Mouse (Mus musculus) WW6 (cell line): ENCODE results near the gene Ptpn12.

Experiments
- DNase-seq: peaks from one replicate; pipeline ENCODE4 v3.0.0-alpha.2; 2013; ENCODE audit warnings: low read depth, low spot score

The Ptpn12 gene

DNA sequence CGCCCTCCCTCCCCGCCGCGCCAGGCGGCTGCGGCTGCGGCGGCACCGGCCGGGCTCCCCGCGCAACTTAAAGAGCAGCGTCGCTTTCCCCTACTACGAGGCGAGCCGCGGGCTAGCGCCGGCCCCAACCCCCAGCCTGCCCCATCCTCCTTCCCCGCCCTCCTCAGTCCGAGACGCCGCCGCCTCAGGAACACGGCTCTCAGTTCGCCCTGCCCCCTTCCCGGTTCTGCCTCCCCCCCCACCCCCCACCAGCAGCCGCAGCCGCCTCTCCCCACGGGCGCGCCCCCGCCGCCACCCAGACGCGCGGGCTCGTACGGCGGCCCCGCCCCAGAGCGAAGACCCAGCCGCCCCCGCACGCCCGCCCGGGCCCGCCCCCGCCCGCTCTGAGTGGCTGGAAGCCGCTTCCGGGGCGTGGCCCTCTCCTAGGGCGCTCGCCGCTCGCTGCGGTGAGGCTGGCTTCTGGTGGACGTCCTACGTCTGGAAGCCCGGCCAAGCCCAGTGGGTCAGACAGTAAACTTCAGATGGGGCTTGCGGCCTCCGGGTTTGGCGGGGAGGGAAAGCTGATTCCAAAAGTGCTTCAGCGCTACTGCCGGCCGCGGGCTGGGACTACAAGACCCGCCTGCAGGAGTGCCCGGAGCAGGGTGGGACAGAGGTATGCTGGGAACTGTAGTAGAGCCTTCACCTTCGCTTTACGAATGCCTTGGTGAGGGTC is at the start of gene Ptpn12:
TSS of gene Ptpn12 (minus strand) at position 92 of the 712 bp plus-strand sequence.
- DNase-seq: peak; percentile 78

DNA sequence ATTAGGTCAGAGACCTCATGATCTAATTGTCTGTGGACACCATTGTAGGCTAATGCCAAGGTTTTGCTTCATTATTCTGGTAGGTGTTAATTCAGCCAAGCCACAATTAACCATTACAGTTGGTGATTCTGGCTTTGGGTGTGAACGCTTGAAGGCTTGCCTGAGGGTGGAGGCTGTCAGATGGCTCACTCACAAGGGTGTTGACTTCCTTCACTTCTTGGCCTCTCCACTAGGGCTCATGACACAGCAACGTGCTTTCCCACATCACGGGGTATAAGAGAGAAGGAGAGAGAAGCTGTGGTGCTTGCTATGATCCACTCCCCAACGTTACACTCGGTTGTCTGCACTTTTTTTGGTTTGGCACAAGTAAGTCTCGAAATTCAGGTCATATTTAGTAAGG is 35.5 kb upstream of the Ptpn12 start:
- no peak for DNase-seq

DNA sequence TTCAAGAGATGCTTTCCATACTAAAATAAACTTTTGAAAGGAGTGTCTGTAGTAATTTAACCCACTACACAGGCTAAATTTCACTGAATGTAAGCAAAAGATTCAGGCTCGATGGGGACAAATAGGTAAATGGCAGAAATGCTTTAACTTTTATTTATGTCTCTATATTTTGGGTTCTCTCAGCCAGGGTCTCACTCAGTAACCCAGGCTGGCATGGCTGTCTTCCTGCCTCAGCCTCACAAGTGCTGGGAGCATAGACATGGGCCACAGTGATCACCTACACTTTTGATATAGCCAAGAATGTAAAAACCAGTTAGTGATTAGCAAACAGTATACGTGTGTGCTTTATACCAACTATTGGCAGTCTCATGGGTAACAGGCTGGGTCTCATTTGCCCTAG is 1.5 kb upstream of the Ptpn12 start:
- DNase-seq: no peak

DNA sequence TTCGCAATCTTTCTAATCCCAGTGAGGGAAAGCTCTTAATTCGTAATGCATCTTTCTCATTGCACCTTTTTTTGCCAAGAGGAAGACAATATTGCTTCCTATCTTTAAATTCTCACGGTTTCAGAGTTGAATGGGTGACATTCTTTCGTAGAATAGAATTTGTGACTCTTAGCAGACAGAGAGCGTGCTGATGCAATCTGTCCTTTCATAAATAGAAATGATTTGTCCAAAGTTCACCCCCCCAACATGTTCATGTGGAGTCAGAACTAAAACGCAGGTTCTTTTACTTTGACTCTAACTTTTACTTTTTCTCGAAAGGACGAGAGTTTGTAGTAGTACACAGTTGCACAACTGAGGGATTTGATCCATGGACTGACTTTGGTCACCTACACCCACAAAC is 884 bp upstream of the Ptpn12 start:
- no peak for DNase-seq

- DNase-seq: peak; percentile 20
Observed at GRCm38 (mm10) chr5:21055071-21055819, 466 bp downstream of the Ptpn12 start.

- peak; percentile 31 for DNase-seq
Observed at GRCm38 (mm10) chr5:21054472-21055070, 1.1 kb downstream of the Ptpn12 start.

DNA sequence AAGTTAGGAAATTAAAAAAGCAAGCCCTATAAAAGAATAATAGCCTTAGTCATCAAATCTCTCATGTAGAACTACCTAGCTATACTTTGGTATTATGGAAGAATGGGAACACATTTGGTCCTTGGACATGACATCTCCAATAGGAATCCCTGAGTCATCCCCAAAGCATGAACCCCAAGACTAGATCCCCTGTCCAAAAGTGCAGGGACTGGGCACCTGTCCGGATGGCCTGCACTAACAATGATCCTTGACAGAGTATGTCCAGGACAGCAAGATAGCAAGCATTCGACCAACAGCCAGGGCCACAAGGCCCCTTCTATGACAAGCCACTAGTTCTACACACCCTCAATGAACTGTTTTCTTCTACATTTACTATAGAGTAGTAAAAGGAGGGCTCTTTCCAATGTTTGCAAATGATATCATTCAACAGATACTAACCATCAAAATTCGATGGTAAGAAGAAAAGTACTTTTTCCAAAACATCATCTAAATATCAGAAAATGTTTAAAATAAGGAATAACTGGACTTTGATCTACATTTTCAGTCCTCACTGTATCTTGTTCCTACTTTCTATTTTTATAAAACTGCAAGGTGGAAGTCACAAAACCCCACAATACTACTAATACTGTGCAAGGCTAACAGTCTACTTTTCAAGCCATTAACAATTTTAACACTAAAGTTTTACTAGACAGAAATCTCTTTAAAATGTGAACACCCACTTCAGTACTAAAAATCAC is 2.0 kb downstream of the Ptpn12 start:
- no peak for DNase-seq

DNA sequence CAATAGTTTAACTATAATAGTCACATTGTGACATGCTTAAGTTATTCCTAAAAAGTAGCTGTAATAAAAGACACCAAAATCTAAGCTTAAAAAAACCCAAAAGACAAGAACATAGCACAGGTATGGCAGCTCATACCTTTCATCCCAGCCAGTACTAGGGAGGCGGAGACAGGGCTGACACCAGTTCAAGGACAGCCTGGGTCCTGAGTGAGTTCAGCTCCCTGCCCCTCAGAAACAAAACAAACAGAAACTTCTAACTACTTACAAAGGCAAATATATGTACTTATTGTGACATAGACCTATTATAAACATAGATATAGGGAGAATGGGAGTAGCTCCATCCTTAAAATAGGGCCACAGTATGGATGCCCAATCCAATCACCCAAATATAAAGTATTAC is 3.2 kb downstream of the Ptpn12 start:
- DNase-seq: no peak

- no peak for DNase-seq
Observed at GRCm38 (mm10) chr5:21050770-21051122, 5.0 kb downstream of the Ptpn12 start.

- DNase-seq: no peak
Observed at GRCm38 (mm10) chr5:21050061-21050769, 5.5 kb downstream of the Ptpn12 start.

DNA sequence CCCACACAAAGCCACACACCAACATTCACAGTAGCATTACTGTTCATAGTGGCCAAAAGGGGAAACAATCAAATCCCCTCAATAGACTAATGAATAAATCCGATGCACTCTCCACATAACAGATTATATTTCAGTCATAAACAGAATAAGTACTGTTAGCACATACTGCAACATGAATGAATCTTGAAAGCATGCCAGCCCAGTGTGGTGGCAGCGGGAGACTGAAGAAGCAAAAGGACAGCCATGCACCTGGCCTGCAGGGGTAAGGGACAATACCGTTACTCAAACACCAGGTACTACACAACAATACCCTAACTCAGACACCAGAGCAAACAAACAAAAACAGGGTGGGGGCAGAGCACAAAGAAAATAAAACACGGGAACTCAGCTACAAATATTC is 6.7 kb downstream of the Ptpn12 start:
- DNase-seq: no peak

DNA sequence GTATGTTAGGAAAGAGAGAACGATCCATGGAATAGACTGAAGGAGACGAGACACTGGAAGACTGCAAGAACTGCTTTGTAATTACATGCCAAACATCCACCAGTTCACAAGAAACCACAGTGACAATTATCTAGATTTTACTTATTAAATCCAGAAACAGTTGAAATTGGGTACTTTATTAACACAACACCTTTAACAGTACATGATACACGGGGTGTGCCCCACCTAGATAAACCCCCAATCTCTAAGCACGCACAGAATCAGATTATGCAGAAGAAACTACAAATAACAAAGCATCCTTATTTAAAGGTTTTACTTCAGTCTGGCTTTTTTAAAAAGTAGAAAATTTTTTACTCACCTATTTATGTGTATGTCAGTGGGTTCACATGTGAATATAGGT is 8.6 kb downstream of the Ptpn12 start:
- no peak for DNase-seq

- DNase-seq: no peak
Observed at GRCm38 (mm10) chr5:21046150-21047048, 9.3 kb downstream of the Ptpn12 start.

- no peak for DNase-seq
Observed at GRCm38 (mm10) chr5:21045462-21045861, 10.2 kb downstream of the Ptpn12 start.

- DNase-seq: no peak
Observed at GRCm38 (mm10) chr5:21038100-21038499, 17.6 kb downstream of the Ptpn12 start.

- DNase-seq: no peak
Observed at GRCm38 (mm10) chr5:21035689-21036480, 19.8 kb downstream of the Ptpn12 start.

DNA sequence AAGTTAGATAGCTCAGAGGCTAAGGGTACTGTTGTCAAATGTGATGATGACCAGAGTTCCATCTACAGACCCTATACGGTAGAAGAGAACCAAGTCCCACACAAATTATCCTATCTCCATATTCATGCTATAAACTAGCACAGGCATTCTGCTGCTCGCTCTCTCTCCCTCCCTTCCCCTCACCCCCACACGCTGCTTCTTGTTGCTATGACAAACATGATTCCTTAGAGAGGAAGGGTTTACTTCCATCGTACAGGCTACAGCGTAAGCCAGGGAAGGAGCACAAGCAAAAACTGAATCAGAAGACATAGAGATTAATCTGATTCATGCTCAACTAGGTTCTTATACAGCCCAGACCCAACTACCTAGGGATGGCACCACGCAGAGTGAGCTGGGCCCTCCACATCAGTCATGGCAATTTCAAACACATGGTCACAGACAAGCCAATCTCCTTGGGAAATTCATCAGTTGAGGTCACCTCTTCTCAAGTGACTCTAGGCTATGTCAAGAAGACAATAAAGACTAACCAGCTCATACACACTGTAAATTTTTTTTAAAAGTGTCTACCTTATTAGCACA is 21.2 kb downstream of the Ptpn12 start:
- no peak for DNase-seq

DNA sequence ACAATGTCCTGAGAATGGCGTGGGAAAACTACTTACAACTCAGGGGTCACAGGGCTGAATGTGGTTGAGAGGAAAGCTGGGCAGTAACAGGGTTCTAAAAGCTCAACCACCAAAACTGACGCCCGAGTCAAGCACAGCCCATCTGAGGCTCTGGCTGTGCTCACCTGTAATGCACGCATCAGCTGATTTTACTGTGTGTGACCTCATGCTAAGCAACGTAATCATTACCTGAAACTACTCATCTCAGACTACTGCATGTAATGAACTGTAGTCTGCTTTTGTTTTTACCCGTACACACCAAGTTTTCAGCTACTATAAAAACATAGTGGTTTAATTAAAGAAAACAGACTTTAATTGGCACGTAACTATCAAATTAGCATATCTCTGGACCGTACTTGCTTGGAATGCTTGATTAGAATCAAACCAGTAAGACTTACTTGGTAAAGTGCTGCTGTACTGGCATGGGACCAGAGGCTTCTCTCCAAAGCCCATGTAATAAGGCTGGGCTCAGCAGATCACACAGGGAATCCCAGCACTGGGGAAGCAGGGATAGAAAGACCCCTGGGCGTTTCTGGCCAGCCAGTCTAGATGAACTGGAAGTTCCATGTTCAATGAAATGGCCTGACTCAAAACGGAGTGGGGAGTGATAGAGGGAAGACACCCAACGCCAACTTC is 22.2 kb downstream of the Ptpn12 start:
- no peak for DNase-seq

- DNase-seq: no peak
Observed at GRCm38 (mm10) chr5:21032626-21033025, 23.1 kb downstream of the Ptpn12 start.
